Mouse (Mus musculus) cerebellum, postnatal 36 days (tissue): Measurements from ENCODE around the gene Atp1b3.
A peak's percentile ranks its signal among the peaks of the same experiment; 100 is the strongest.
"Not testable (repeated sequence)": the region's sequence is repeated elsewhere in the genome, so short reads cannot be mapped to it uniquely, and the experiment has no call there.

Experiments
- DNase-seq, 2 experiments: peaks; one replicate each; pipeline ENCODE4 v3.0.0; 2021 to 2022; ENCODE audit warnings: mixed read lengths in 2 of 2

Gene Atp1b3

GRCm38 (mm10) chr9:96364141-96364838 lies at the start of gene Atp1b3:
Gene Atp1b3 (minus strand): TSS chr9:96364442.
- DNase-seq: peak; percentile 100

DNA sequence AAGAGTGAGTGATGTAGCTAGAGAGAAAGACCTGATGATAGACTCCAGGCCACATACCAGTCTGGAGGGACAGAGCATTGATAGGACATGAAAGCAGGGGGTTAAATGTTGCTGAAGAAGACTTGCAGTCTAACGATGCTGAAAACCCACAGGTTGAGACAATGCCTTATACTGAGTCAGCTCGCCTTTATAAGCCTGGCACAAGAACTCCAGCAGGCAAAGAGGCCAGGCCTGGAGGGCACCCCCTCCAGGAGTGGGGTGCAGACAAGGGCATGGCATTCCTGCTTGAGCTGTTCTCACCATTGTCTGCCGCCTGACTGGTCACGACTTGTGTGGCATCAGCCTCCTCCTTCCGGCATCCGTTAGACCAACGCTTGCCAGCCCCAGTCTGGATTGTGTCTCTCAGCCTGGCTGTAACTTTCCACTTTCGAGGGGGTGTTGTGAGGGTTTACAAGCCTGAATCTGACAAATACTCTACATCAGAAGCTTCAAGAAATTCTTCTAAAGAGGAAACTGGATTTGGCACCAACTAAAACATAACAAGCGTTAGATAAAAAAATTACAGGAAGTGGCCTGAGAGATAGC lies 48.7 kb upstream of the Atp1b3 start:
- no peak for DNase-seq

DNA sequence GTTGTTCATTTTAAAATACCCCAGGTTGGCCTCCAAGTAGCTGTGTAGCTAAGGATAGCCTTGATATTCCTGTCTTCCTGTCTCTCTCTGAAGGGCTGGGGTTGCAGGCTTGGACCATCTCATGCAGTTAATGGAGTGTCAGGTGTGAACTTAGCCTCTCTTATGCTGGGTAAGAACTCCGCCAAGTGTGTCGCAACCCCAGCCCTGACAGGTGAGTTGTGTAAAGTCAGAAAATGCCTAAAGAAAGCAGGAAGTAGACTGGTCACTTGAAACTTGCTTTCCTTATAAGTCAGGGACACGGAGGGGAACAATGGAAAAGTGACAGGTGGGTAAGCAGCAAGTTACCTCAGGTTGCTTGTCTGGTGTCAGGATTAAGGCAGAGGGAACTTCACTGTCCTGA lies 40.1 kb upstream of the Atp1b3 start:
- DNase-seq: no peak

- DNase-seq: not testable (repeated sequence)
Measured at GRCm38 (mm10) chr9:96399916-96400315, 35.7 kb upstream of the Atp1b3 start.

DNA sequence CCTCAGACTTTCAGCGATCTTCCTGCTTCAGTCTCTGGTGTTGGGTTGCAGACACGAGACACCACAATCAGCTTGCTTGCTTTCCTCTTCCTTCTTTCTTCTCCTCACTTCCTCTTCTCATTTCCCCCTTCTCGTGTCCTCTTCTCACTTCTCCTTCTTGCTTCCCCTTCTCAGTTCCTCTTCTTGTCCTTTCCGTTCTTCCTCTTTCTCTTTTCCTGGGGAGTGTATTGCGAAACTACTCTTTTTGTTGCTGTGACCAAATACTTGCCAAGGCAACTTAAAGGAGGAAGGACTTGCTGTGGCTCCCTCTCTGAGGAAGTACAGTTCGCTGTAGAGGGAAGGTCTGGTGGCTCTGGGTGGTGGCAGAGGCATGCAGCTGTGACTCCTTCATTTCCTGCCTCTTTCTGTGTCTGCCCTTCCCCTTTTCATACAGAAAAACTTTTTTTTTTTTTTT lies 35.2 kb upstream of the Atp1b3 start:
- no peak for DNase-seq

DNA sequence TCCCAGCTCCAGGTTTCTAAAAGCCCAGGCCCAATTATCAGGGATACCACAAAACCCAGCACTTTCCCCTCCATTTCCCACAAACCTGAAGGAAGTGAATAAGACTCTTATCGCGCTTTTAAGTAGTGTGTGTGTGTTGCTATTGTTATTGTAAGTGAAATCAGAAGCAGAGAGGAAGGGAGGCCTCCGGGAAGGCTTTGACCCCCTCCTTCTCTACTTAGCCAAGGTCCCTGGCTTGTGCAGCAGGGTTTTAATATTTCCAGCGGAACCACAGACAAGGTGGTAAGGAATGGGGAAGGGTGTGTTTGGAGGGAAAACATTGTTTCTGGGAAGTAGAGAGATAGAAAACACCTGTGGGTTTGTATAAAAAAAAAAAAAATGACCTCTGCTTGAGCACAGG lies 34.4 kb upstream of the Atp1b3 start:
- no peak for DNase-seq

DNA sequence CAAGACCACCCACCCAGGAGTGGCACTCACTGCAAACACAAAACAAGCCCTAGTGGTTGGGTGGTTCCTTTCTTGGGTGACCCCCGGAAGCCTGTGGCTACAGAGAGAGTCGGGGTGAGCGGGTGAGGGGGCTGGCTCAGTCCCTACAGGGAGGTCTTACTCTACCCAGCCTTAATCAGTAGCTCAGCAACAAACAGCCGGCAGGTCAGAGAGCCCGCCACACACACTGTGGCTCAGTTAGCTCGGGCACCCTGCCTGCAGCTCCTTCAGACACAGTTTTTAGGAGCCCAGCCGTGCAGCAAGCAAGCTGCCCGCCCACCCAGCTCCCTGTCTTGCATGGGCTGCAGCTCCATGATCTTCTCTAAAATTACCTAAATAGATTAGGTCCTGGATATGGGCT lies 33.9 kb upstream of the Atp1b3 start:
- no peak for DNase-seq

- DNase-seq: no peak
Measured at GRCm38 (mm10) chr9:96394910-96395690, 30.9 kb upstream of the Atp1b3 start.

- no peak for DNase-seq
Measured at GRCm38 (mm10) chr9:96393731-96394235, 29.5 kb upstream of the Atp1b3 start.

DNA sequence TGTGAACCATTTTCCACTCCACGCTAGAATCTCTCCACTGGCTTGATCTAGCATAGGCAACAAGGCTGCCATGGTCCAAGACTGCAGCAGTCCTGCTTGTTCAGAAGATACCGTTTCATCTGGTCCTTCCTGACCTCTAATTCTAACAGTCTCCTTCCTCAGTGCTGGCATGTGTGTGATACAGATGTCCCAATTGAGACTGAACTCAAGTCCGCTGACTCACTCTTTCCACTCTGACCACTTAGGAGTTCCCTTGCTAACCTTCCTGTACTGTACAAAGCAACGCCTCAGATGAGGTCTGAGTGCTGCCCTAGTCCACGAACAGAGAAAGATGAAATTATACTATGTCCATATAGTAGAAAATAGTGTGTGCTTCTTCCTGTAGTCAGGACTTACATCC lies 28.9 kb upstream of the Atp1b3 start:
- DNase-seq: no peak

GRCm38 (mm10) chr9:96391921-96392320 lies 27.7 kb upstream of the Atp1b3 start:
- DNase-seq: no peak

DNA sequence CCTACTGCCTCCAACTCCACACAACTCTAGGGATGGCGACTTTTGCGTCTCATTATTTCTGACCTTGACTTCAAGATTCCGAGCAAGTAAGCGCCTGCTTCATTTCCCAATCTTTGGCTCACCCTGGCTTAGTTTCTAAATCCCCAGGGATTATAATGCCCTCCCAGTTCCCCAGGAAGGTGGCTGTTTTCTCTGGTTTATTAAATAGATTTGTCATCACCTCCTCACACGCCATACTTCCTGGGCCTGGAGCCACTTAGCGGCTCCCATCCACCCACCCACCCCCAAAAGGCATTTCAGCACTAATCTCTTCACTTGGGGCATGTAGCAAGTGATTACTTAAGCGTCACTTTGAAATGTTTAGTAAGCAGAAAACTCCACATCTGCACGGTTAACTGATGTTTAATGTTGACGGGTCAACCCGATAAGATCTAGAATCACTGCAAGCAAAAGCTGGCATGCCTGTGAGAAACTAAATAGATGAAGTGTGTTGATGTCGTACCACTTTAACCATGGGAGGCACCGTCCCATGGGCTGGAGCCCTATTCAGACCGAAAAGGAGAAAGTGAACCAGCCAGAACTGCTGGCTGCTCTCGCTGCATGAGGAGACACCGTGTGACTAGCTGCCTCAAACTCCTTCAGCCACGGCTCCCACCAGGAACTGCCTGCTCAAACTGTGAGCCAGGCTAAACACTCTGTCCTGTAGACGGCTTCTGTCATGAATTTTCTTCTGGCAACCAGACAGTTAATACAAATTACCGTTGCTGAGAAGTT lies 19.7 kb upstream of the Atp1b3 start:
- DNase-seq: no peak

DNA sequence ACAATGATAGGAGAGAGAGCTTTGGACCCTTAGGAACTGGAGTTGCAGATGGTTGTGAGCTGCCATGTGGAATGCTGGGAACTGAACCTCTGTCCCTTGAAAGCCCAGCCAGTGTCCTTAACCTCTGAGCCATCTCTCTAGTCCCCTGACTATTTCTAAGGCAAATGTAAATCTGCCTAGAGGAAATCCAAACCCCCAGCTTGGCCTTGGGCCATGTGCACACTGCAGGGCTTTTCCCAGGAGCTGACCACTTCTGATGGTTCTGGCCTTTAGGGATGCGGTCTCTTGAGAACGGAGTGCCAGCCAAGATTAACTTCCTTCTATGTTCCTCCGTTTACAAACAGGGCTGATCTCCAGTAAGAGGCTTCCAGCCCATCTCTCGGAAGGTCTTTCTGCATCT lies 18.5 kb upstream of the Atp1b3 start:
- no peak for DNase-seq

- DNase-seq: no peak
Measured at GRCm38 (mm10) chr9:96381393-96381792, 17.2 kb upstream of the Atp1b3 start.

GRCm38 (mm10) chr9:96379551-96379950 lies 15.3 kb upstream of the Atp1b3 start:
- DNase-seq: no peak

GRCm38 (mm10) chr9:96378747-96379146 lies 14.5 kb upstream of the Atp1b3 start:
- no peak for DNase-seq

DNA sequence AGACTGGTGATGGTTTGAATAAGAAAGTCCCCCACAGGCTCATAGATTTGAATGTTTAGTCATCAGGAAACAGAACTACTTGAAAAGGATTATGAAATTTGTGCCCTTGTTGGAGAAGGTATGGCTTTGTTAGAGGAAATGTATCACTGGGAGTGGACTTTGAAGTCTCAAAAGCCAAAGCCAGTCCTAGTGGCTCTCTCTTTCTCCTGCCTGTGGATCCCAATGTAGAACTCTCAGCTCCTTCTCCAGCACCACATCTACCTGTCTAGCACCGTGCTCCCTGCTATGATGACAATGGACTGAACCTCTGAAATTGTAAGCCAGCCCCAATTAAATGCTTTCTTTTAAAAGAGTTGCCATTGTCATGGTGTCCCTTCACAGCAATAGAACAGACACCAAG lies 12.9 kb upstream of the Atp1b3 start:
- DNase-seq: no peak

DNA sequence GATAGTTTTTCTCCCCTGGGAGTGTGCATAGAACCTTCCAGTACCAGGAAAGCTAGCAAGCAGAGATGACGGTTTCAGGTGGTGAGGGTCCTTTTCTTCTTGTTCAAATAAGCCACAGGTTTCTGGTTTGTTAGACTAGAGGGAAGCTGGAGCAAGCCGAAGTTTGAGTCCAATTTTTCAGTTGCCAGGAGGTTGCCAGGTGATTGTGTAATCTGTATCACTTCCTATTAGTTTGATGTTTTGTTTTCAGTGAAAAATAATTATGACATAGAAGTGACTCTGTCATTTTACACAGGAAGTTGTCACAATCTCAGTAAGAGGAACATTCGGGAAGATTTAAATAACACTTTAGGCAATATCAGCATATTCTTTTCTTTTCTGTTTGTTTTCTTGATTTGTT lies 11.6 kb upstream of the Atp1b3 start:
- no peak for DNase-seq

DNA sequence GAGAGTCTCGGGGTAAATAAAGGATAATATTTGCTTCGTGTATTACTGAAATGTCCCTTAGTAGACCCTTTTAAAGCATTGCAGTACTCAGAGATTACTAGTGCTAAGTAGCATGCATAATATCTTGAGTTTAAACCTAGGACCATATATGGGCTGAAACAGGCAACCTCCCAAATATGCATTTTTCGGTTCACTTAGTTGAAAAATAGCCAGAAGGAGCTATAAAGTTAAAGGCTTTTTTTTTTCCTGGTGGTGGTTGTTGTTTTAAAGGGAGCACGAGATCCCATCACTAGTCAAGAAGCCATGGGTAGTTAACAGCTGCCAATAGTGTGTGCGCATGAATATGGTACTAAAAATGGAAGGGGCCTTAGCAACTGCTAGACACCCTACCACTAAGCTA lies 6.8 kb upstream of the Atp1b3 start:
- no peak for DNase-seq

DNA sequence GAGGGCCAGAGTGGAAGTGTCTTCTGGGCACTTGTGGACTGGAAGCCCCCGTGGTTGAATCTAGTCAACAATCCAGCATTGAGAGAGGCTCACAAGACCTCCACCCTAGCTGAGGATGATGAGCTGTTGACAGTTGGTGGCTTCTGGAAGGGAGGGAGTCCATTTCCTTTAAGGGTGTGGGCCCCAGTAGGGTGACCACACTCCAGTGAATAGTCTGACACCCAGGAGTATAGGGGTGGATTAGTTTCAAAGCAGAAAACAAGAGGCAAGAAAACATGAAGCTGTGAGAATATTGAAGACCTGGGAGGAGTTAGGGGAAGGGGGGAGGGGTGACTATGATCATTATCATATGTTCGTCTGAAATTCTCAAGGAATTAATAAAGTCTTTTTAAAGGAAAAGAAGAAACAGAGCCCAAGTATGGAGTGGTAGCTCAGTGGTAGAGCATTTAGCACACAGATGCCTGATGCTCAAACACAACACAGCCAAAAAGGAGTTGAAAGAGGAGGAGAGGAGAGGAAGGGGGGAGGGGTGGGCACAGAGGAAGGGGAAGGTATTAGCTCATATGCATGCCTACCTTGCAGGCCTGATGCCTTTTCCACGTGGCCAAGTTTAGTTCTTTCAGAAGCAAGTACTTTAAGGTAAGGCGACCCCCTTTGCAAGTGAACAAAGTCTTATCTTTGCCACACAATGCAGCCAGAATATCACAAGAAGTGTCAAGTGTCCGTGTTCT lies 5.6 kb upstream of the Atp1b3 start:
- no peak for DNase-seq

- no peak for DNase-seq
Measured at GRCm38 (mm10) chr9:96365271-96365872, 1.1 kb upstream of the Atp1b3 start.
